Mouse (Mus musculus) layer of hippocampus, postnatal 14 days (tissue): Measurements from ENCODE around the gene Tcf12. TPM values are rescaled to one million over a fixed set of nuclear protein-coding genes. Genes with fewer than 3 reads are reported as not detected.

Source experiments
- DNase-seq, 2 experiments: peaks; one replicate each; pipeline ENCODE4 v3.0.0; 2021 to 2022; ENCODE audit warnings: low spot score in 2 of 2, mixed read lengths in 1 of 2
- microRNA-seq, 2 experiments: library from miRNA; unstranded; fragments of <30 nt; microRNA quantifications; one replicate each; pipeline ENCODE4 v1.2.0; 2021
- total RNA-seq, 2 experiments: library from RNA; stranded (reverse); gene quantifications; 2 replicates each; pipeline ENCODE4 v1.2.3; 2021

Tcf12 gene
- total RNA-seq, 2 experiments from 2014 or later, result 63.7 to 67.7 TPM

- DNase-seq, result no peak
Measured at GRCm38 (mm10) chr9:71808640-71809254, 302.9 kb downstream of the Tcf12 start.

- DNase-seq, result no peak
Measured at GRCm38 (mm10) chr9:71807801-71808200, 303.9 kb downstream of the Tcf12 start.

- peak; percentile 66 to 80 for DNase-seq
Measured at GRCm38 (mm10) chr9:71806422-71806805, 305.3 kb downstream of the Tcf12 start.

- no peak for DNase-seq
Measured at GRCm38 (mm10) chr9:71805646-71806421, 305.8 kb downstream of the Tcf12 start.

GRCm38 (mm10) chr9:71804116-71804515 lies 307.6 kb downstream of the Tcf12 start:
- no peak for DNase-seq

- no peak for DNase-seq
Measured at GRCm38 (mm10) chr9:71803281-71803680, 308.4 kb downstream of the Tcf12 start.

- DNase-seq, result no peak
Measured at GRCm38 (mm10) chr9:71799598-71799997, 312.1 kb downstream of the Tcf12 start.

- DNase-seq, result no peak
Measured at GRCm38 (mm10) chr9:71798176-71798575, 313.5 kb downstream of the Tcf12 start.

Small RNAs within 50 kb of the gene (microRNA-seq; reads per million reads assigned to microRNA genes)
- 0 reads per million in 2 experiments for gene Gm27450

Other genes with a start within 250 kb of the Tcf12 start
- gene Zfp280d, start 163.0 kb upstream of the Tcf12 start, total RNA-seq, result 10 to 100 TPM; 48.7 to 55.8 TPM